Mouse (Mus musculus): Measurements from ENCODE around the gene Slc24a3. TPM values are rescaled to one million over a fixed set of nuclear protein-coding genes. Genes with fewer than 3 reads are reported as not detected.

Slc24a3 gene
- total and polyA plus RNA-seq, 3 experiments = not detected

DNA sequence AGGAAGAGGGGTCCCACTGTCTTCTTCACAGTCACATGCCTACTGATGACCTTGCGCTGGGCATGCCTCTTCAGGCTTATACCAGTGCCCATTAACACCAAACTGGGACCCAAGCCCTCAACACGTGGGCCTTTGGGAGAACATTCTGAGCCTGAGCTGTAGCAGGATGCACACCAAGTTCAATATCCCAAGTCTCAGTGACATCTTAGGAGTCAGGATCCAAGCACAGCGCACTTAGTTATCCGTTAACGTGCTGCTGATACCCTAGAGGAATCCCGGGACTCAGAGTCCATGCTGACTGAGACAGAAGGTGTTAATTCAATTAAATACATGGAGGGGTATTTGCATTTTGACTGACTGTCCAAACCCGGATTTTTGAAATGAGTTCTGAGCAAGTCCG lies 424.3 kb downstream of the Slc24a3 start:
- Histone ChIP-seq H3K27ac (ENCODE audit: control insufficient read depth, low read depth, low read length) (no peak overlapping the region), H3K79me2 (ENCODE audit: control insufficient read depth, insufficient read depth, low read length, poor library complexity) (no peaks in the 10 kb centered on the region), H3K9ac (ENCODE audit: control insufficient read depth, low read depth, low read length, poor library complexity, severe bottlenecking) (no peak overlapping the region), H3K36me3 (ENCODE audit: control insufficient read depth in 1 of 2, insufficient read depth in 2 of 2, low read length in 2 of 2) (no peaks in the 10 kb centered on the region), H3K4me3 (ENCODE audit: control insufficient read depth in 1 of 2, insufficient read depth in 1 of 2, low read depth in 2 of 2, low read length in 2 of 2) (no peak overlapping the region), H3K4me1 (ENCODE audit: control insufficient read depth in 1 of 2, insufficient read depth in 2 of 2, low read length in 2 of 2) (no peaks in the 10 kb centered on the region), H3K9me3 (replicated peaks; ENCODE audit: insufficient read depth, low read length) (no peaks in the 10 kb centered on the region), H3K27me3 (ENCODE audit: control insufficient read depth in 1 of 2, insufficient read depth in 2 of 2, low read length in 2 of 2) (no peaks in the 10 kb centered on the region)
- DNase-seq (ENCODE audit: low read depth, low spot score) = no peak
- TF ChIP-seq MAX (IDR thresholded peaks at IDR 0.05; ENCODE audit: low read length) = no peak
- TF ChIP-seq USF2 (IDR thresholded peaks at IDR 0.05; ENCODE audit: borderline replicate concordance in 1 of 2, insufficient read depth in 1 of 2, low read depth in 1 of 2, low read length in 2 of 2) = no peak
- no peak for TF ChIP-seq SMC3 (IDR thresholded peaks at IDR 0.05; ENCODE audit: low read depth, low read length)
- TF ChIP-seq E2F4 (IDR thresholded peaks at IDR 0.05; ENCODE audit: borderline replicate concordance, low read depth, low read length) = no peak
- no peak for TF ChIP-seq ZKSCAN1 (IDR thresholded peaks at IDR 0.05; ENCODE audit: low read depth, low read length)
- TF ChIP-seq MAZ (IDR thresholded peaks at IDR 0.05; ENCODE audit: low read depth, low read length) = no peak
- TF ChIP-seq MAFK (IDR thresholded peaks at IDR 0.05; ENCODE audit: borderline replicate concordance, low read depth, low read length) = no peak
- TF ChIP-seq ZNF384 (IDR thresholded peaks at IDR 0.05; ENCODE audit: low read depth, low read length) = no peak
- TF ChIP-seq RAD21 (IDR thresholded peaks at IDR 0.05; ENCODE audit: low read depth, low read length) = no peak
- TF ChIP-seq SIN3A (IDR thresholded peaks at IDR 0.05; ENCODE audit: low read length) = no peak

DNA sequence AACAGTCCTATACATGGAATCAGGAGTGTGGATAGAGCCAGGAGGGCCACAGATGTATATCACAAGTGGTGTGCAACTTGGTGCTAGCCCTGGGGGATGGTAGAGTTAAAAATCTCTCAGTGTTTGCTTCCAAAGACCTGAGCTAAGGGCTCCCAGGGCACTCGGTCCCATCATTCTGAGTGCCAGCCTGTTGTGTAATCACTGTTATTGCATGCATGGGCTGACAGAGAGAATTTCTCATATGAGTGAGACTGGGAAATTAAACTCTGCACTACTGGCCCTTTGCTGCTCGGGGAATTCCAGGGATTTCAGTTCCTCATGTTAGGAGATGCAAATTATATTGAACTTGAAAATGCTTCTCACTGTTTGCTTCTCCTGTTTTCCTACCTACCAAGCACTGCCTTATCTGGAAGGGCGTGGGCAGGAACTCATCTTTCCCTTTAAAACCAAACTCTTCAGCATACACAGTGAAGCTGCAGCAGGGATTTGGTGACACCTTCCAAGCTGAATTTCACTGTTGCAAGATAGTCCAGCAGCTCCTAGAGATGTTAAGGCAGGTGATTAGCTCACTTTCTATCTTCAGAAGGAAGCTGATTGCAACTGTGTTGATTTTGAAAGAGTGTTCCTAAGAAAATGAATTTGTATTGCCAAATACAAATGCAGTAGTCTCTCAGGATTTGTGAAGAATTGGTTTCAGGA lies 426.2 kb downstream of the Slc24a3 start:
- Histone ChIP-seq H3K4me1 (ENCODE audit: control insufficient read depth in 1 of 2, insufficient read depth in 2 of 2, low read length in 2 of 2) (no peaks in the 10 kb centered on the region), H3K79me2 (ENCODE audit: control insufficient read depth, insufficient read depth, low read length, poor library complexity) (no peaks in the 10 kb centered on the region), H3K36me3 (ENCODE audit: control insufficient read depth in 1 of 2, insufficient read depth in 2 of 2, low read length in 2 of 2) (no peaks in the 10 kb centered on the region), H3K9ac (ENCODE audit: control insufficient read depth, low read depth, low read length, poor library complexity, severe bottlenecking) (no peak overlapping the region), H3K27ac (ENCODE audit: control insufficient read depth, low read depth, low read length) (no peak overlapping the region), H3K27me3 (ENCODE audit: control insufficient read depth in 1 of 2, insufficient read depth in 2 of 2, low read length in 2 of 2) (no peaks in the 10 kb centered on the region), H3K9me3 (replicated peaks; ENCODE audit: insufficient read depth, low read length) (no peaks in the 10 kb centered on the region), H3K4me3 (ENCODE audit: control insufficient read depth in 1 of 2, insufficient read depth in 1 of 2, low read depth in 2 of 2, low read length in 2 of 2) (no peak overlapping the region)
- DNase-seq (ENCODE audit: low read depth, low spot score) = no peak
- no peak for TF ChIP-seq E2F4 (IDR thresholded peaks at IDR 0.05; ENCODE audit: borderline replicate concordance, low read depth, low read length)
- TF ChIP-seq MYB (IDR thresholded peaks at IDR 0.05; ENCODE audit: low read depth, low read length) = no peak
- TF ChIP-seq NRF1 (IDR thresholded peaks at IDR 0.05; ENCODE audit: insufficient read depth, low read depth, low read length, poor library complexity, severe bottlenecking) = no peak
- no peak for TF ChIP-seq TCF12 (IDR thresholded peaks at IDR 0.05; ENCODE audit: low read depth, low read length)
- TF ChIP-seq EP300 (IDR thresholded peaks at IDR 0.05; ENCODE audit: low read depth in 1 of 2, low read length in 2 of 2) = no peak
- no peak for TF ChIP-seq ZKSCAN1 (IDR thresholded peaks at IDR 0.05; ENCODE audit: low read depth, low read length)
- no peak for TF ChIP-seq MAZ (IDR thresholded peaks at IDR 0.05; ENCODE audit: low read depth, low read length)
- no peak for TF ChIP-seq POLR2AphosphoS2 (IDR thresholded peaks at IDR 0.05; ENCODE audit: low read length)
- no peak for TF ChIP-seq KAT2A (conservative IDR thresholded peaks at IDR 0.05; ENCODE audit: low read depth, low read length)
- no peak for TF ChIP-seq ZC3H11A (IDR thresholded peaks at IDR 0.05; ENCODE audit: low read depth, low read length)
- TF ChIP-seq CTCF (IDR thresholded peaks at IDR 0.05 in 2 of 3, conservative IDR thresholded peaks at IDR 0.05 in 1 of 3; ENCODE audit: control insufficient read depth in 1 of 3, insufficient read depth in 1 of 3, low read depth in 2 of 3, low read length in 3 of 3, poor library complexity in 1 of 3, severe bottlenecking in 1 of 3) = no peak
- TF ChIP-seq MEF2A (IDR thresholded peaks at IDR 0.05; ENCODE audit: extremely low read depth, insufficient replicate concordance, low read depth, low read length, poor library complexity, severe bottlenecking) = no peak
- no peak for TF ChIP-seq POLR2A (IDR thresholded peaks at IDR 0.05; ENCODE audit: control insufficient read depth in 1 of 2, insufficient read depth in 1 of 2, low read depth in 1 of 2, low read length in 2 of 2, poor library complexity in 1 of 2)
